Mouse (Mus musculus) limb, embryonic 14.5 days (tissue): ENCODE data around the gene Sec11a. TPM values are rescaled to one million over a fixed set of nuclear protein-coding genes. Genes with fewer than 3 reads are reported as not detected.

Experiments
- ATAC-seq: fragments of 200-750 bp; cut with Nextera tagmentation; 2 replicates; pipeline ENCODE4 v1.8.0; 2017; ENCODE audit warnings: low read depth, moderate number of reproducible peaks, moderate TSS enrichment; ENCODE audit not compliant: low FRiP score
- DNase-seq: peaks from one replicate; pipeline ENCODE4 v3.0.0-alpha.2; 2015; ENCODE audit warnings: low spot score
- H3K27ac ChIP-seq: fragments of 300-500 bp; sonication (generic); replicated peaks from 2 replicates; pipeline ENCODE4 v1.5.1; 2014; ENCODE audit warnings: low read depth, mild to moderate bottlenecking, low read length, moderate library complexity, mixed read lengths
- H3K27me3 ChIP-seq: fragments of 300-500 bp; sonication (generic); 2 replicates; pipeline ENCODE4 v1.6.1; 2014; ENCODE audit warnings: low read length, mixed read lengths; ENCODE audit not compliant: control insufficient read depth, insufficient read depth
- H3K36me3 ChIP-seq: fragments of 300-500 bp; sonication (generic); 2 replicates; pipeline ENCODE4 v1.6.1; 2014; ENCODE audit warnings: mild to moderate bottlenecking, low read length, moderate library complexity, mixed read lengths; ENCODE audit not compliant: control insufficient read depth, insufficient read depth
- H3K4me1 ChIP-seq: fragments of 300-500 bp; sonication (generic); 2 replicates; pipeline ENCODE4 v1.6.1; 2014; ENCODE audit warnings: antibody characterized with exemption, low read length, mixed read lengths; ENCODE audit not compliant: control insufficient read depth, insufficient read depth
- H3K4me2 ChIP-seq: fragments of 300-500 bp; sonication (generic); replicated peaks from 2 replicates; pipeline ENCODE4 v1.6.1; 2014; ENCODE audit warnings: low read depth, mild to moderate bottlenecking, low read length, moderate library complexity; ENCODE audit not compliant: severe bottlenecking
- H3K4me3 ChIP-seq: fragments of 300-500 bp; sonication (generic); replicated peaks from 2 replicates; pipeline ENCODE4 v1.5.1; 2014; ENCODE audit warnings: low read length
- H3K9ac ChIP-seq: fragments of 300-500 bp; sonication (generic); 2 replicates; pipeline ENCODE4 v1.6.1; 2014; ENCODE audit warnings: mild to moderate bottlenecking, low read depth, low read length, moderate library complexity; ENCODE audit not compliant: severe bottlenecking
- H3K9me3 ChIP-seq: fragments of 300-500 bp; sonication (generic); 2 replicates; pipeline ENCODE4 v1.6.1; 2016; ENCODE audit warnings: low read length; ENCODE audit not compliant: control insufficient read depth
- POLR2A ChIP-seq: fragments of 200-500 bp; IDR thresholded peaks from 2 replicates; pipeline ENCODE4 v1.8.0; 2012; ENCODE audit warnings: inconsistent platforms, mild to moderate bottlenecking, moderate library complexity, borderline replicate concordance; ENCODE audit not compliant: insufficient read depth, insufficient read length; ENCODE audit errors: extremely low read depth
- whole genome bisulfite sequencing: fragments of 180-500 bp; shearing (Covaris S2); extraction: QIAGEN DNeasy Blood & Tissue Kit; methylation state at CpG from one replicate; pipeline ENCODE4 v1.1.7; 2014; 5-methylcytosine and 5-hydroxymethylcytosine counted together
- polyA plus RNA-seq, 2 experiments: library from polyadenylated mRNA; depleted of rRNA in 1 of 2; stranded (reverse) in 1 of 2; unstranded in 1 of 2; fragments of >200 nt; fragmentation: Nextera tagmentation in 1 of 2; extraction: Ambion mirVana in 1 of 2; gene quantifications; 2 replicates each; pipeline versions ENCODE4 v1.2.1 to v1.2.3; 2012 to 2014

Sec11a gene
- polyA plus RNA-seq, 2 experiments, result 158 to 224 TPM

DNA sequence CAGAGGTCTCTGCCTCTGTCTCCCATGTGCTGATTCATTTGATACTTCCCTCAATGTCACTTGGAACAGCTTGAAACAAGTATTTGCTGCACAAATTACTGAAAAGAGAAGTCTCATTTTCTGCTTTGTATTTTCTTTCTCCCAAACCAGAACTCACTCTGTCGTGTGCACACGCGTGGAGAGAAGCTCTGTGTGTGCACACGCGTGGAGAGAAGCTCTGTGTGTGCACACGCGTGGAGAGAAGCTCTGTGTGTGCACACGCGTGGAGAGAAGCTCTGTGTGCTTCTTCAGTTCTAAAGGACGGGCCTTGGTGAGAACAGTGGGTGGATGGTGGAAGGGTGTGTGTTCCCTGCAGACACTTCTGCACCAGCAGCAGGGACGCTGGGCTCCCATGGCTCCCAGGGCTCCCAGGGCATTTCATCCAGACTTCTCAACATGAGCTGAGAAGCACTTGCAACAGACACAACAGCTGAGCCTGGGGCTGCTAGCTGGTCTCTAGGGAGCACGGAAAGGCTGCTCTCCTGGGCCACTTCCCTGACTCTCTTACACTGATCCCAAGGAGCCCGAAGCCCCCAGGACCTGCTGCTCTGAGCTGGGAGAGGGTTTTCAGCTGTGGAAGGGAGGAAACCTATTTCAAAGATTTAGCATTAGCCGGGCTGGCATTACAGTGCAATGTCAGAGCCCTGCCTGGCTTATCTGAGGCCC lies 52.6 kb downstream of the Sec11a start:
- H3K36me3 ChIP-seq, result peaks cover 62% of the 10 kb centered on the region
- WGBS, result 93% methylated on average over 14 of the region's 14 CpGs
- no peak for ATAC-seq

DNA sequence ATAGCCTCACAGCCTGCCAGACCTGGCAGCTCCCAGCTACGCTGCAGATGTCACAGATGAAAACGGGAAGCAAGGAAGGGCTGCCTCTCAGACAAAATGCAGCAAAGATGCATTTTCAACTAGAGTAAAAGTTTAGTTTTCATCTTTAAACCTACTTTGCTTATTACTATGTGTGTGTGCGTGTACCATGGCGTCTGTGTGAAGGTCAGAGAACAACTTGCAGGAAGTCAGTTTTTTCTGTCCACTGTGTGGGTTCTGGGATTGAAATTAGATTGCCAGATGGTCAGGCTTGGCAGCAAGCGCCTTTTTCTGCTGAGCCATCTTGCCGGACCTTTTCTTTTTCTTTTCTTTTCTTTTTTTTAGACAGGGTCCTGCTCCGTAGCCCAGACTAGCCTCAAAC lies 53.4 kb downstream of the Sec11a start:
- H3K36me3 ChIP-seq, result peaks cover 67% of the 10 kb centered on the region
- no peak overlapping the region for H3K4me2 ChIP-seq
- TF ChIP-seq POLR2A, result no peak
- DNase-seq, result no peak
- H3K27ac ChIP-seq, result no peak overlapping the region
- H3K9me3 ChIP-seq, result no peaks in the 10 kb centered on the region
- 84% methylated on average over 7 of the region's 7 CpGs for WGBS
- H3K4me3 ChIP-seq, result no peak overlapping the region
- ATAC-seq, result no peak
- no peaks in the 10 kb centered on the region for H3K27me3 ChIP-seq
- no peak overlapping the region for H3K9ac ChIP-seq
- peaks cover 6% of the 10 kb centered on the region for H3K4me1 ChIP-seq

More for the DNA sequence above, 52.6 kb downstream of the Sec11a start:
- Histone ChIP-seq H3K9me3 (no peaks in the 10 kb centered on the region), H3K9ac (no peak overlapping the region), H3K4me3 (no peak overlapping the region), H3K27ac (no peak overlapping the region), H3K4me2 (no peak overlapping the region), H3K27me3 (no peaks in the 10 kb centered on the region), H3K4me1 (no peaks in the 10 kb centered on the region)
- TF ChIP-seq POLR2A, result no peak
- no peak for DNase-seq

DNA sequence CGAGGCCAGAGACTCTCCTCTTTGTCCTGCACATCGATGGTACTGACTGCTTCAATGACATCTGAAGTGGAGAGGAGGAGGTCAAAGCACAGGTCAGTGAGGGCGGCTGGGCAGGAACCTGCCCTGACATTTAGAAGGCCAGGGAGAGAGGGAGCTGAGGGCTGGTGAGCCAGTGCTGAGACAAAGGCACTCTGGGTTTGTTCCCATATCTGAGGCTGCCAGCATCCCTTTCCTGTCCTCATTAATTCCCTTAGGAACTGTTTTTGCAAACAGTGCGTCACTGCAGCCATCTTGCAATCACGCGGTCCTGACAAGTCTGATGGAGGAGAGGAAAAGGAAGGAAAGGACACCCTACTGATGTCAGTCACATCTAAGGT lies 53.8 kb downstream of the Sec11a start:
- Histone ChIP-seq H3K4me1 (peaks cover 10% of the 10 kb centered on the region), H3K27me3 (no peaks in the 10 kb centered on the region), H3K9ac (no peak overlapping the region), H3K4me2 (no peak overlapping the region), H3K9me3 (no peaks in the 10 kb centered on the region), H3K4me3 (no peak overlapping the region), H3K27ac (no peak overlapping the region), H3K36me3 (peaks cover 67% of the 10 kb centered on the region)
- DNase-seq (no peak), ATAC-seq (no peak)
- WGBS, result 84% methylated on average over 6 of the region's 6 CpGs
- no peak for TF ChIP-seq POLR2A

DNA sequence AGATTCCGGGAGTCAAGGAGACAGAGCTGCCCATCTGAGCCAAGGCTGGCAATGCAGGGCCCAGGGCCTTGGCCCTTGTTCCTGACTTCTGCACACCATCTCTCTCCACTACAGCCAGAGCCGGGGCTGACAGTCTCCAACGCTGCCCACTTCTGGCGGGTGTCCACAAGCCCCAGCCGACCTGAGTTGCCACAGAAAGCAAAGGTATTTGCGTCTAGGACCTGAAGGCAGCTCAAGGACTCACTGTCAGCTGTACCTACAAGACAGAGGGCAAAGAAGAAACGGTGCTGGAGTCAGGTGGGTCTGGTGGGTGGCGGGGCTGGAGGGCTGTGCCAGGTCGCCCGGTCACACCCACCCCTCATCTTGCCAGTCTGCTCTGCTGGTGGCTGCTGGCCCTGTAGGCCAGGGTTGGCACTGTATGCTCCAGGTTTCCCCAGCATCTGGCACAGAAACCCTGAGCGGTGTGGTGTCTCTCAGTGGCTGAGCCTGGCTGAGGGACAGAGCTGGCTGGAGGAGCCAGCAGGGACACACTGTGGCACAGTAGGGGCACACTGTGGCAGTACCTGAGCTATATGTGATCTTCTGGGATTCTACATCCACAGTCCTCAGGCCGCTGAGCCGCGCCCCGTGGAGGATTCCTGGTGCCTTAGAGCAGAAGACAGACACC lies 54.4 kb downstream of the Sec11a start:
- 94% methylated on average over 15 of the region's 15 CpGs for WGBS
- H3K27ac ChIP-seq, result no peak overlapping the region
- peaks cover 12% of the 10 kb centered on the region for H3K4me1 ChIP-seq
- ATAC-seq (no peak), DNase-seq (no peak)
- no peak overlapping the region for H3K9ac ChIP-seq
- no peaks in the 10 kb centered on the region for H3K9me3 ChIP-seq
- H3K4me2 ChIP-seq, result no peak overlapping the region
- no peak for TF ChIP-seq POLR2A
- no peaks in the 10 kb centered on the region for H3K27me3 ChIP-seq
- peaks cover 67% of the 10 kb centered on the region for H3K36me3 ChIP-seq
- no peak overlapping the region for H3K4me3 ChIP-seq

DNA sequence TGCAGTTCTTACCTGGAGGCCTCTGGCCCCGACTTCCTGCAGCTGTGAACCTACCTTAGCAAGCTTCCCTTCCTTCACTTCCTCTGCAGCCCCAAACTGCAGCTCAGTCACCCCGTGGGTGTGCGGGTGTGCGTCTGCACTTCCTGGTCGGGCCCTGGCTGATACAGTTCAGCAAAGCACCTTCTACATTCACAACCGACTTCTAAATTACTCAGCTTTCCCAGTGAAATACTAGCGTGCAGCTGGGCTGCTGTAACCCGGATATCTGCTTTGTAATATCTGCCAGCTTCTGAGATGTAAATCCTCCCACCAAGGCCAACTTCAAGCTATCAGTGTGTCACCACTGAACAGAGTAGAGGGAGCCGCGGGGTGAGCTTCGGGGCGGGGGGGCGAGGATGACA lies 57.7 kb downstream of the Sec11a start:
- H3K4me2 ChIP-seq, result no peak overlapping the region
- no peaks in the 10 kb centered on the region for H3K9me3 ChIP-seq
- peak overlapping the region; percentile 29; the same call in 1 of the 2 replicates for H3K9ac ChIP-seq
- peaks cover 42% of the 10 kb centered on the region for H3K36me3 ChIP-seq
- TF ChIP-seq POLR2A, result no peak
- no peaks in the 10 kb centered on the region for H3K27me3 ChIP-seq
- no peak for DNase-seq
- H3K27ac ChIP-seq, result peak overlapping the region; percentile 75
- peaks cover 12% of the 10 kb centered on the region for H3K4me1 ChIP-seq
- no peak for ATAC-seq
- H3K4me3 ChIP-seq, result no peak overlapping the region
- 77% methylated on average over 13 of the region's 13 CpGs for WGBS
